Mouse (Mus musculus) G1E (cell line): ENCODE measurements around the gene Decr2.

ENCODE experiments used
- CTCF ChIP-seq: IDR thresholded peaks from 2 replicates; pipeline ENCODE4 v1.5.1; 2012; ENCODE audit warnings: low read depth, low read length, inconsistent platforms, mixed read lengths
- GATA1 ChIP-seq: IDR thresholded peaks from 2 replicates; pipeline ENCODE4 v1.6.1; 2012; ENCODE audit warnings: borderline replicate concordance, low read length, inconsistent platforms, mixed read lengths
- TAL1 ChIP-seq: conservative IDR thresholded peaks from 2 replicates; pipeline ENCODE4 v1.6.1; 2012; ENCODE audit warnings: low read depth, low read length, inconsistent platforms, mixed read lengths

GRCm38 (mm10) chr17:26131856-26132853 lies 42.0 kb upstream of the Decr2 start:
- TF ChIP-seq CTCF = no peak
- no peak for TF ChIP-seq GATA1
- TF ChIP-seq TAL1 = no peak
